Mouse (Mus musculus): ENCODE data around the gene Serpina3i.

Serpina3i gene

DNA sequence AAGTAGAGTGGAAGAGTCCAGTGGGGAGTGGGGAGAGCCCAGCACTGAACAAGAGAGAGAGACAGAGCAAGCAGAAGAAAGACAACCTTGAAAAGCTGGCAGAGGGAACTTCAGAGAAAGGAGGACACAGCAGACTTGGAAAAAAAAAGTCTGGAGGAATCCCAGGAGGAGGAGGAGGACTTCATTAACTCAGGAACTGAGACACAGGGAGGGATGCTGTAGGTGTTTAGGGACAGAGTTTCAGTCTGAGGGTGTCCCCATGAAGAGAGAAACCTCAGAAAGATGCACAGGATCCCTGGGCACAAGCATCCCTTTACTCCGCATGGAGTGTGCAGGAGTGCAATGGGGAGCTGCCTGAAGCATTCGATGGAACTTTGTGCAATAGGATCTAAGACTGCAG lies 35.1 kb downstream of the Serpina3i start:
- no peak for DNase-seq (ENCODE audit: low spot score in 2 of 2)

GRCm38 (mm10) chr12:104305991-104306390 lies 43.1 kb downstream of the Serpina3i start:
- DNase-seq (ENCODE audit: low spot score in 2 of 2), result no peak

- no peak for DNase-seq (ENCODE audit: low spot score in 2 of 2)
Observed at GRCm38 (mm10) chr12:104314253-104314652, 51.3 kb downstream of the Serpina3i start, which contains the start of gene Serpina3j. TSS of gene Serpina3j (plus strand) at chr12:104314553.
